Mouse (Mus musculus): Measurements from ENCODE around the gene Egr4.

GRCm38 (mm10) chr6:85502103-85502910 lies 11.1 kb downstream of the Egr4 start:
- TF ChIP-seq EP300 (IDR thresholded peaks at IDR 0.05; ENCODE audit: low read length): no peak
- TF ChIP-seq CTCF (conservative IDR thresholded peaks at IDR 0.05 in 1 of 2, IDR thresholded peaks at IDR 0.05 in 1 of 2; ENCODE audit: low read depth in 2 of 2, low read length in 2 of 2): no peak
- no peak for TF ChIP-seq POLR2A (IDR thresholded peaks at IDR 0.05; ENCODE audit: low read depth, low read length)
- TF ChIP-seq CHD2 (IDR thresholded peaks at IDR 0.05; ENCODE audit: low read length): no peak
- TF ChIP-seq KAT2A (IDR thresholded peaks at IDR 0.05; ENCODE audit: insufficient replicate concordance, low read length): no peak
- no peak for TF ChIP-seq MYC (IDR thresholded peaks at IDR 0.05; ENCODE audit: low read depth, low read length)
- no peak for TF ChIP-seq HCFC1 (IDR thresholded peaks at IDR 0.05; ENCODE audit: low read depth, low read length)
- no peak for TF ChIP-seq PAX5 (IDR thresholded peaks at IDR 0.05; ENCODE audit: low read length)

Data from CH12.LX (cell line).